Mouse (Mus musculus) hindbrain, embryonic 14.5 days (tissue): ENCODE measurements at regions not wholly inside any gene's neighbourhood (a gene's known extent, or its start where the extent isn't known, plus 50 kb on each side); places are given as distances from the start of the nearest gene placed in this dataset.
A peak's percentile ranks its signal among the peaks of the same experiment; 100 is the strongest.

ENCODE experiments used
- ATAC-seq: fragments of 200-750 bp; cut with Nextera tagmentation; 2 replicates; pipeline ENCODE4 v1.8.0; 2017; ENCODE audit warnings: moderate number of reproducible peaks, mild to moderate bottlenecking, moderate TSS enrichment, moderate library complexity; ENCODE audit not compliant: low FRiP score
- DNase-seq: peaks from one replicate; pipeline ENCODE4 v3.0.0-alpha.2; 2015; ENCODE audit warnings: low spot score
- H3K27ac ChIP-seq: fragments of 300-500 bp; sonication (generic); 2 replicates; pipeline ENCODE4 v1.5.1; 2014; ENCODE audit warnings: mild to moderate bottlenecking, moderate library complexity
- H3K27me3 ChIP-seq: fragments of 300-500 bp; sonication (generic); 2 replicates; pipeline ENCODE4 v1.6.1; 2014; ENCODE audit warnings: mild to moderate bottlenecking, low read length, mixed read lengths; ENCODE audit not compliant: control insufficient read depth, insufficient read depth
- H3K36me3 ChIP-seq: fragments of 300-500 bp; sonication (generic); replicated peaks from 2 replicates; pipeline ENCODE4 v1.6.1; 2014; ENCODE audit not compliant: control insufficient read depth, insufficient read depth
- H3K4me1 ChIP-seq: fragments of 300-500 bp; sonication (generic); replicated peaks from 2 replicates; pipeline ENCODE4 v1.6.1; 2014; ENCODE audit warnings: antibody characterized with exemption, low read length, mixed read lengths; ENCODE audit not compliant: control insufficient read depth, insufficient read depth
- H3K4me2 ChIP-seq: fragments of 300-500 bp; sonication (generic); replicated peaks from 2 replicates; pipeline ENCODE4 v1.6.1; 2014; ENCODE audit warnings: mild to moderate bottlenecking, moderate library complexity
- H3K4me3 ChIP-seq: fragments of 300-500 bp; sonication (generic); replicated peaks from 2 replicates; pipeline ENCODE4 v1.5.1; 2014; ENCODE audit warnings: mild to moderate bottlenecking, low read length
- H3K9ac ChIP-seq: fragments of 300-500 bp; sonication (generic); 2 replicates; pipeline ENCODE4 v1.6.1; 2014
- H3K9me3 ChIP-seq: fragments of 300-500 bp; sonication (generic); 2 replicates; pipeline ENCODE4 v1.6.1; 2016; ENCODE audit warnings: low read length; ENCODE audit not compliant: control insufficient read depth
- WGBS: fragments of 180-500 bp; shearing (Covaris S2); extraction: QIAGEN DNeasy Blood & Tissue Kit; methylation state at CpG from one replicate; pipeline ENCODE4 v1.1.7; 2014; 5-methylcytosine and 5-hydroxymethylcytosine counted together

- Histone ChIP-seq H3K27ac (no peak overlapping the region), H3K36me3 (no peaks in the 10 kb centered on the region), H3K9ac (no peak overlapping the region), H3K27me3 (no peaks in the 10 kb centered on the region), H3K4me2 (no peak overlapping the region), H3K9me3 (no peaks in the 10 kb centered on the region), H3K4me1 (no peaks in the 10 kb centered on the region), H3K4me3 (no peak overlapping the region)
- no peak for ATAC-seq
- WGBS, result 59% methylated on average over 8 of the region's 8 CpGs
- no peak for DNase-seq
Measured at GRCm38 (mm10) chr16:71622664-71623063, 685.4 kb upstream of the Robo1 start.

- H3K27me3 ChIP-seq, result no peaks in the 10 kb centered on the region
- no peak for ATAC-seq
- 0 out of 2 replicates have a peak, but pooled peaks cover 4% of the 10 kb centered on the region for H3K4me1 ChIP-seq
- H3K4me2 ChIP-seq, result no peak overlapping the region
- DNase-seq, result no peak
- 83% methylated on average over 2 of the region's 2 CpGs for WGBS
- no peak overlapping the region for H3K27ac ChIP-seq
- no peaks in the 10 kb centered on the region for H3K9me3 ChIP-seq
- no peaks in the 10 kb centered on the region for H3K36me3 ChIP-seq
- no peak overlapping the region for H3K4me3 ChIP-seq
- H3K9ac ChIP-seq, result no peak overlapping the region
Measured at GRCm38 (mm10) chr16:71640361-71640760, 667.7 kb upstream of the Robo1 start.

- Histone ChIP-seq H3K4me1 (0 out of 2 replicates have a peak, but pooled peaks cover 4% of the 10 kb centered on the region), H3K36me3 (no peaks in the 10 kb centered on the region), H3K4me2 (no peak overlapping the region), H3K27ac (no peak overlapping the region), H3K9me3 (no peaks in the 10 kb centered on the region), H3K4me3 (no peak overlapping the region), H3K27me3 (no peaks in the 10 kb centered on the region), H3K9ac (no peak overlapping the region)
- 41% methylated on average over 6 of the region's 6 CpGs for WGBS
- no peak for ATAC-seq
- DNase-seq, result peak; percentile 36
Measured at GRCm38 (mm10) chr16:71643223-71643622, 664.9 kb upstream of the Robo1 start.

- no peak for DNase-seq
- Histone ChIP-seq H3K27me3 (no peaks in the 10 kb centered on the region), H3K4me3 (no peak overlapping the region), H3K4me1 (no peaks in the 10 kb centered on the region), H3K9ac (no peak overlapping the region), H3K36me3 (no peaks in the 10 kb centered on the region), H3K27ac (no peak overlapping the region), H3K4me2 (no peak overlapping the region), H3K9me3 (no peaks in the 10 kb centered on the region)
- 10% methylated on average over 2 of the region's 2 CpGs for WGBS
- no peak for ATAC-seq
Measured at GRCm38 (mm10) chr16:71678075-71678701, 629.9 kb upstream of the Robo1 start.

- DNase-seq, result no peak
- Histone ChIP-seq H3K4me1 (0 out of 2 replicates have a peak, but pooled peaks cover 5% of the 10 kb centered on the region), H3K27ac (no peak overlapping the region), H3K9me3 (no peaks in the 10 kb centered on the region), H3K36me3 (no peaks in the 10 kb centered on the region), H3K4me2 (no peak overlapping the region), H3K9ac (no peak overlapping the region), H3K4me3 (no peak overlapping the region), H3K27me3 (no peaks in the 10 kb centered on the region)
- 46% methylated on average over 4 of the region's 4 CpGs for WGBS
- ATAC-seq, result no peak
Measured at GRCm38 (mm10) chr16:71693464-71693863, 614.6 kb upstream of the Robo1 start.

GRCm38 (mm10) chr16:71705846-71706245 is 602.3 kb upstream of the Robo1 start:
- no peak for ATAC-seq
- no peak overlapping the region for H3K9ac ChIP-seq
- no peak overlapping the region for H3K4me2 ChIP-seq
- H3K4me1 ChIP-seq, result no peaks in the 10 kb centered on the region
- no peak for DNase-seq
- H3K27ac ChIP-seq, result no peak overlapping the region
- no peaks in the 10 kb centered on the region for H3K36me3 ChIP-seq
- no peaks in the 10 kb centered on the region for H3K9me3 ChIP-seq
- H3K4me3 ChIP-seq, result no peak overlapping the region
- H3K27me3 ChIP-seq, result no peaks in the 10 kb centered on the region

GRCm38 (mm10) chr16:71709684-71710083 is 598.4 kb upstream of the Robo1 start:
- no peaks in the 10 kb centered on the region for H3K36me3 ChIP-seq
- no peak for DNase-seq
- ATAC-seq, result no peak
- H3K4me2 ChIP-seq, result no peak overlapping the region
- H3K9ac ChIP-seq, result no peak overlapping the region
- H3K9me3 ChIP-seq, result no peaks in the 10 kb centered on the region
- H3K27me3 ChIP-seq, result no peaks in the 10 kb centered on the region
- 64% methylated on average over 3 of the region's 3 CpGs for WGBS
- no peak overlapping the region for H3K4me3 ChIP-seq
- no peaks in the 10 kb centered on the region for H3K4me1 ChIP-seq
- H3K27ac ChIP-seq, result no peak overlapping the region

- Histone ChIP-seq H3K4me3 (no peak overlapping the region), H3K4me2 (no peak overlapping the region), H3K9ac (no peak overlapping the region), H3K36me3 (no peaks in the 10 kb centered on the region), H3K9me3 (no peaks in the 10 kb centered on the region), H3K27ac (no peak overlapping the region), H3K4me1 (no peaks in the 10 kb centered on the region), H3K27me3 (no peaks in the 10 kb centered on the region)
- no peak for DNase-seq
- ATAC-seq, result no peak
- 45% methylated on average over 2 of the region's 2 CpGs for WGBS
Measured at GRCm38 (mm10) chr16:71711879-71712278, 596.2 kb upstream of the Robo1 start.

DNA sequence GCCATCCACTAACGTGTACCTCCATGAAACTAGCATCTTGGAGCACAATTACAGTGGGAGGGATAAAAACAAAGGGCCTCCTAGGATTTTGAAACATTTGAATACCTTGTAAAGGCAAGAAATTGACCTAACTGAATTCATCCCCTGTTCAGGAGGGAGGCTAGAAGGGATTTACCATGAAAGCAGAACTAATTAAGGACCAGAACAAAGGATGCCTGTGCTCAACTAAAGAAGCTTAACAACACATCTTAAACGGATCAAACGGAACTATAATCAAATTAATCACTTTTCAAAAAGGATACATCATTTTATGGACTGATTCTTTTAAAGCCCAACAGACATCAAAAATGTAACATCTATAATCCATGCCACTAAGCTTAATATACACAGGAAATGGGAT is 590.9 kb upstream of the Robo1 start:
- Histone ChIP-seq H3K27me3 (no peaks in the 10 kb centered on the region), H3K27ac (no peak overlapping the region), H3K9ac (no peak overlapping the region), H3K4me2 (no peak overlapping the region), H3K4me3 (no peak overlapping the region), H3K4me1 (no peaks in the 10 kb centered on the region), H3K36me3 (no peaks in the 10 kb centered on the region), H3K9me3 (no peaks in the 10 kb centered on the region)
- 33% methylated on average over 3 of the region's 3 CpGs for WGBS
- DNase-seq (no peak), ATAC-seq (no peak)

DNA sequence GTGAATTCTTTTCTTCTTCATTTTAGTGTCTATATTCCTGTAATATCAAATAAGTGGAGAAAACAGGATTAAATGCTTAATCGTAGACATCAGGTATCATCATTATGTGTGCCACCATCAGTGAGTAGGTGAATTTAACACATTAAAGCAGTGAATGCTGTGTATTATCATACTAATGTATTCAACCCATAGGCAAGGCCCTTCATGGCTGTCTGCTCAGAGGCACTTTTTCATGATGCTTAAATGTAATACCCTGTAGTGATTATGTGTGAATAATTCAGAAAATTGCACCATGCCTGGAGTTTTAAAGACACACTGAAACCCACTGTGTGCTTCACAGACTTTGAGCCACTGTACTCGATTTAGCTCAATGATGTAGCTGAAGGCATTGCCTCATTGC is 583.2 kb upstream of the Robo1 start:
- DNase-seq (no peak), ATAC-seq (no peak)
- no peaks in the 10 kb centered on the region for H3K36me3 ChIP-seq
- no peaks in the 10 kb centered on the region for H3K9me3 ChIP-seq
- H3K27me3 ChIP-seq, result no peaks in the 10 kb centered on the region
- H3K4me3 ChIP-seq, result no peak overlapping the region
- no peak overlapping the region for H3K9ac ChIP-seq
- no peak overlapping the region for H3K4me2 ChIP-seq
- no peaks in the 10 kb centered on the region for H3K4me1 ChIP-seq
- H3K27ac ChIP-seq, result no peak overlapping the region
- 59% methylated on average over 2 of the region's 2 CpGs for WGBS
